Mouse (Mus musculus) stomach, postnatal 0 days (tissue): ENCODE results near the gene Naa16. TPM values are rescaled to one million over a fixed set of nuclear protein-coding genes. Genes with fewer than 3 reads are reported as not detected.

ENCODE experiments used
- ATAC-seq: fragments of 200-750 bp; cut with Nextera tagmentation; 2 replicates; pipeline ENCODE4 v1.8.0; 2017; ENCODE audit not compliant: low FRiP score, low TSS enrichment
- DNase-seq: peaks from one replicate; pipeline ENCODE4 v3.0.0-alpha.2; 2016; ENCODE audit warnings: low spot score
- H3K27ac ChIP-seq: fragments of 300-500 bp; sonication (generic); replicated peaks from 2 replicates; pipeline ENCODE4 v1.5.1; 2014; ENCODE audit warnings: mild to moderate bottlenecking, control low read depth
- H3K27me3 ChIP-seq: fragments of 300-500 bp; sonication (generic); 2 replicates; pipeline ENCODE4 v1.6.1; 2014; ENCODE audit warnings: low read length; ENCODE audit not compliant: control insufficient read depth, insufficient read depth
- H3K36me3 ChIP-seq: fragments of 300-500 bp; sonication (generic); 2 replicates; pipeline ENCODE4 v1.6.1; 2014; ENCODE audit warnings: low read length, mixed read lengths; ENCODE audit not compliant: control insufficient read depth, insufficient read depth
- H3K4me1 ChIP-seq: fragments of 300-500 bp; sonication (generic); replicated peaks from 2 replicates; pipeline ENCODE4 v1.6.1; 2014; ENCODE audit warnings: antibody characterized with exemption; ENCODE audit not compliant: control insufficient read depth, insufficient read depth
- H3K4me2 ChIP-seq: fragments of 300-500 bp; sonication (generic); replicated peaks from 2 replicates; pipeline ENCODE4 v1.6.1; 2014; ENCODE audit warnings: low read depth, mild to moderate bottlenecking, control low read depth, moderate library complexity
- H3K4me3 ChIP-seq: fragments of 300-500 bp; sonication (generic); 2 replicates; pipeline ENCODE4 v1.5.1; 2014; ENCODE audit warnings: low read depth, low read length, control low read depth
- H3K9ac ChIP-seq: fragments of 300-500 bp; sonication (generic); 2 replicates; pipeline ENCODE4 v1.6.1; 2014; ENCODE audit warnings: mild to moderate bottlenecking, low read length, control low read depth, mixed read lengths
- H3K9me3 ChIP-seq: fragments of 300-500 bp; sonication (generic); 2 replicates; pipeline ENCODE4 v1.6.1; 2016; ENCODE audit warnings: low read length; ENCODE audit not compliant: control insufficient read depth
- CTCF ChIP-seq: IDR thresholded peaks from 2 replicates; pipeline ENCODE4 v1.5.1; 2016; ENCODE audit warnings: antibody characterized with exemption, low read depth, mild to moderate bottlenecking, moderate library complexity
- EP300 ChIP-seq: optimal IDR thresholded peaks from 2 replicates; pipeline ENCODE3; 2016; ENCODE audit warnings: antibody characterized with exemption
- WGBS: fragments of 180-500 bp; shearing (Covaris S2); extraction: QIAGEN DNeasy Blood & Tissue Kit; methylation state at CpG from one replicate; pipeline ENCODE4 v1.1.7; 2014; 5-methylcytosine and 5-hydroxymethylcytosine counted together
- polyA plus RNA-seq: library from polyadenylated mRNA; unstranded; fragments of >200 nt; fragmentation: Nextera tagmentation; extraction: Ambion mirVana; gene quantifications from 2 replicates; pipeline ENCODE4 v1.2.1, GENCODE M21; 2015

The Naa16 gene
- polyA plus RNA-seq, 1 experiment from 2014 or later, result 16.0 TPM

DNA sequence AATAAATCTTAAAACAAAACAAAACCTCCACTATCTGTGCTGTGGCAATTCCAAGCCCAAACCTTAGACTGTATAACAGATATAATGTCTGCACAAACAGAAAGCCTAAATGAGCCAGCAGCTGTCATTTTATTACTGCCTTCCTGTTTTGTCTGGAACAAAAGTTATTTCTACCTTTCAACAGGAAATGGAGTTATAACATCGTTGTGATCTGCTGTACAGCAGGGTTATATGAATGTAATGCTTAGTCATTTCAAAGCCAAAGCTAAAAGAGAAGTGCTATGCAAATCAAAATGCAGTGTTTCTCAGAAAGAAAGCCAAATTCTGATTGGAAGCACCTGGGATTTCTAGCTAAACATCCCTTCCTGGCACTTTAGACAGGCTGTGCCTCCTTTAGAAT, 2.7 kb upstream of the Naa16 start:
- no peaks in the 10 kb centered on the region for H3K9me3 ChIP-seq
- no peaks in the 10 kb centered on the region for H3K36me3 ChIP-seq
- TF ChIP-seq EP300 (no peak), CTCF (no peak)
- ATAC-seq, result no peak
- no peak overlapping the region for H3K4me3 ChIP-seq
- H3K9ac ChIP-seq, result no peak overlapping the region
- WGBS, result 36% methylated on average over 1 of the region's 1 CpGs
- no peak overlapping the region for H3K4me2 ChIP-seq
- no peak for DNase-seq
- H3K27me3 ChIP-seq, result no peaks in the 10 kb centered on the region
- no peak overlapping the region for H3K27ac ChIP-seq
- no peaks in the 10 kb centered on the region for H3K4me1 ChIP-seq

DNA sequence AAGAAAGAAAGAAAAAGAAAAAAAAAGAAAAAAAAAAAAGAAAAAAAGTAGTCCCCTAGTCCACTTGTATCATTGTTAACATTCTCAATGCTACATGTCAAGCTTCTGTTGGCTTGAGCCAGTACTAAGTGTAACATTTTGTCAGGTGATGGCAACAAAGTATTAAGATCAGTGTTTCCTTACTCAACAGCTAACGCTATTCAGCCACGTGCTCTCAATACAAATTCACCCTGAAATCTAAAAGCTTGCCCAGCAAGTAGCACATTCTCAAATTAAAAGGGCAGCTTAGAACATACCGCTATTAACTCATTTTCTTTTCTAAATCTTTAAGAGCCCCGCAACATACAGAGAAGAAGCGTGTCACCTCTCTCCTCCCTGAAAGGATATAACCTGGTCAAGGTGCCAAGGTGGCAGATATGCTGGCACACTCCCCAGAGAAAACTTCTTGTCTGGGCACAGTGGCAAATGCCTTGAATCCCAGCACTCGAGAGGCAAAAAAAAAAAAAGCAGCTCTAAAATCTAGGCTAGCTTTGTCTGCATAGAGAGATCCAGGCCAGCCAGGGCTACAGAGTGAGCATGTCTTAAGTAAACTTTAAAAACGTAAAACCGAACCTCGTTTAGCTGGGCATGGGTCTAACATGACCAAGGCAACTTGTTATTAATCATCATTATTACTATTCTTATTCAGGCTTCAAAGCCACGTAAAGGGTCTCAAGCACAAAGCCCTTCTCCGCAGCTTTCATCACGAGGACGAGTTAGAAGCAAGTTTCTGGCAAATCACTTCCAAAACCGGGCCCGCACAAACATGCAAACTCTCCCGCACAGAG, 927 bp downstream of the Naa16 start:
- ATAC-seq, result no peak

DNA sequence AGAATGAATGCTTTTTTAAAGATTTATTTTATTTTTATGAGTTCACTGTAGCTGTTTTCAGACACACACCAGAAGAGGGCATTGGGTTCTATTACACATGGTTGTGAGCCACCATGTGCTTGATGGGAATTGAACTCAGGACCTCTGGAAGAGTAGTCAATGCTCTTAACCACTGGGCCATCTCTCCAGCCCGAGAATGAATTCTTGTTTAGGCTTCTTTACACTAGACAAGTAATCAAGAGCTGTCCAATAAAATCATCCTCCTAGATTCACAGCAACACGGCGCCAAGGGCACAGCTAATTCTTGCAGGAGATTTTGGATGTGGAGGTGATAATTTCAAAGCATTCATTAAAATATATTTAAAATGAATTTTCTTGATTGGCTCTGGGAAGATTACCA, 2.3 kb downstream of the Naa16 start:
- H3K4me1 ChIP-seq, result no peaks in the 10 kb centered on the region
- ATAC-seq, result no peak
- no peaks in the 10 kb centered on the region for H3K9me3 ChIP-seq
- H3K4me2 ChIP-seq, result no peak overlapping the region
- H3K27ac ChIP-seq, result no peak overlapping the region
- H3K4me3 ChIP-seq, result no peak overlapping the region
- no peak overlapping the region for H3K9ac ChIP-seq
- no peak for DNase-seq
- TF ChIP-seq EP300, result no peak
- TF ChIP-seq CTCF, result no peak
- no peaks in the 10 kb centered on the region for H3K36me3 ChIP-seq
- 91% methylated on average over 3 of the region's 3 CpGs for WGBS
- no peaks in the 10 kb centered on the region for H3K27me3 ChIP-seq

More for the DNA sequence above, 927 bp downstream of the Naa16 start:
- Histone ChIP-seq H3K36me3 (no peaks in the 10 kb centered on the region), H3K9me3 (no peaks in the 10 kb centered on the region), H3K27me3 (no peaks in the 10 kb centered on the region), H3K9ac (peak overlapping the region; percentile 82), H3K4me1 (no peaks in the 10 kb centered on the region), H3K4me2 (peak overlapping the region; percentile 76), H3K27ac (peak overlapping the region; percentile 94), H3K4me3 (peak overlapping the region; percentile 85)
- TF ChIP-seq EP300 (no peak), CTCF (no peak)
- WGBS, result under 1% methylated on average over 16 of the region's 16 CpGs
- DNase-seq, result peak; percentile 16

DNA sequence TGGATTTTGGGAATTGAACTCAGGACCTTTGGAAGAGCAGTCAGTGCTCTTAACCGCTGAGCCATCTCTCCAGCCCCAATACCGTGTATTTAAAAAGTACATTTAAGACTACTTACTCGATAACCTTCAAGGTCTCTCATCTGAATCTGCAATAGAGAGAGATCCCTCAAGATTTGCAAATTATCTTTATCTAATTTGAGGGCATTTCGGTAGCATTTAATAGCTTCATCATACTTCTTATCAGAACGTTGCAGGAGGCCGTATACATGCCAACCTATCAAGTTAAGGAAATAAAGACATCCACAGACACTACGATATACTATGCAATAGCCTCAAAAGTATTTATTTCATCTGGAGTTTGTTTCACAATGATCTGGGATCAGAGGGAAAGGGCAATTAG, 7.5 kb downstream of the Naa16 start:
- DNase-seq (no peak), ATAC-seq (no peak)
- Histone ChIP-seq H3K36me3 (peaks cover 4% of the 10 kb centered on the region; the same call in 1 of the 2 replicates), H3K27ac (no peak overlapping the region), H3K9ac (no peak overlapping the region), H3K27me3 (no peaks in the 10 kb centered on the region), H3K9me3 (no peaks in the 10 kb centered on the region), H3K4me1 (no peaks in the 10 kb centered on the region), H3K4me2 (no peak overlapping the region), H3K4me3 (no peak overlapping the region)
- WGBS, result 91% methylated on average over 7 of the region's 7 CpGs
- no peak for TF ChIP-seq EP300
- TF ChIP-seq CTCF, result no peak

DNA sequence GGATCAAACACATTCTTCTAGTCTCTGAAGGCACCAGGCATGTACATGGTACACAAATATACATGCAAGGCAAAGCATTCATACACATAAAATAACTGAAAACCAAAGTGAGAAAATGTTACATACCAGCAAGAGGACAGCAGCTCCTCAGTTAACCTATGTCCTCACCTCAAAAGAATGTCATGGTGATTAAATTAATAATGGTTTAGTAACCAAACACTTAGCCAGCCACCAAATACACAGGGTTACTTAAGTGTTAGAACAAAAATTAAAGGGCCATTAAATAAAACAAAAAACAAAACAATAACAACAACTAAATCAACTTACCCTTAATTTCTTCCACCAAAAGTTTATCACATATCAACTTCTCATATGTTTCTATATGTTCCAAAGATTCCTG, 13.5 kb downstream of the Naa16 start:
- Histone ChIP-seq H3K9ac (no peak overlapping the region), H3K36me3 (peaks cover 7% of the 10 kb centered on the region; the same call in 1 of the 2 replicates), H3K27ac (no peak overlapping the region), H3K9me3 (no peaks in the 10 kb centered on the region), H3K4me1 (no peaks in the 10 kb centered on the region), H3K4me2 (no peak overlapping the region), H3K27me3 (no peaks in the 10 kb centered on the region), H3K4me3 (no peak overlapping the region)
- DNase-seq (no peak), ATAC-seq (no peak)
- TF ChIP-seq CTCF (no peak), EP300 (no peak)

DNA sequence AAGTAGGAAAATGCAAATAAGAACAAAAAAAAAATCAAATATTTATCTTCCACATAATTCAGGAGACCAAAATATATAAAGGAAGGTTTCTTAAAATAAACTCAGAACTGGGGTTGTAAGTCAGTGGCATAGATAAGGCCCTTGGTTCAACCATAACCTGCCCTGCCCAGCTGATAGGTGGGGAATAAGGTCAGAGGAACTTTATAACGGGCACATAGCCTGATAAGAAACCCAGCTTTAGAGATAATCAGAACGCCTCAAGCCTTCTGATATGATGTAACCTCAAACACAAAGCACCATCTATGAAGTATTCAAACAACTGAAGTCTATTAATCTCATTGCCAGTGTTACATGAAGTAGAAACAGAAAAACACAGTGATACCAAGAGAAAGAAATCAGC, 32.5 kb downstream of the Naa16 start:
- no peaks in the 10 kb centered on the region for H3K27me3 ChIP-seq
- H3K36me3 ChIP-seq, result 0 out of 2 replicates have a peak, but pooled peaks cover 5% of the 10 kb centered on the region
- no peak overlapping the region for H3K9ac ChIP-seq
- H3K4me3 ChIP-seq, result no peak overlapping the region
- no peak overlapping the region for H3K27ac ChIP-seq
- H3K4me1 ChIP-seq, result no peaks in the 10 kb centered on the region
- ATAC-seq (no peak), DNase-seq (no peak)
- 70% methylated on average over 2 of the region's 2 CpGs for whole genome bisulfite sequencing
- no peak overlapping the region for H3K4me2 ChIP-seq
- TF ChIP-seq EP300, result no peak
- no peaks in the 10 kb centered on the region for H3K9me3 ChIP-seq
